Mouse (Mus musculus): ENCODE measurements at regions not wholly inside any gene's neighbourhood (a gene's known extent, or its start where the extent isn't known, plus 50 kb on each side); places are given as distances from the start of the nearest gene placed in this dataset.

DNA sequence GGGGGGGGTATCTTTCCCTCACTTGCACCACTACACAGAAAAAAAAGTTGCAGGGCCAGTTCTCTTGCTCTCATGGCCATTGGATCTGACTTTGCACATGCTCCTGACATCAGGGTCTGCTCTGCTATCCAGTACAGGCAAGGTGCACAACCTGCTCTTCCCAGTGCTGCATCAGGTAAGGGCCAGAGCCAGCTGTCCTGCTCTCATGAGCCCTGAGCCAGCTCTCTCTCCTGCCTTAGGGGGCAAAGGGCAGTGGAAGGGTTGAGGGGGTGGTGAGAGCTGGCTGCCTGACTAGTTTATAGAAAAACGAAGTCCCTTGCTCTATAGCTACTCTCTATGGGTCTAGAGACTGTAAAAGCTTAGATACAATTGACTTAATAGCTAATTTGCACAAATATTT is 927.6 kb downstream of the Rab28 start:
- in situ Hi-C loops (cut with MboI; ENCODE audit: low sequenced_read_pairs in 2 of 2, unreplicated experiment in 2 of 2), result no loop called here
- no peaks in the 10 kb centered on the region for H3K4me1 ChIP-seq (ENCODE audit: control insufficient read depth in 2 of 2, insufficient read depth in 2 of 2, low read length in 2 of 2, poor library complexity in 1 of 2)

DNA sequence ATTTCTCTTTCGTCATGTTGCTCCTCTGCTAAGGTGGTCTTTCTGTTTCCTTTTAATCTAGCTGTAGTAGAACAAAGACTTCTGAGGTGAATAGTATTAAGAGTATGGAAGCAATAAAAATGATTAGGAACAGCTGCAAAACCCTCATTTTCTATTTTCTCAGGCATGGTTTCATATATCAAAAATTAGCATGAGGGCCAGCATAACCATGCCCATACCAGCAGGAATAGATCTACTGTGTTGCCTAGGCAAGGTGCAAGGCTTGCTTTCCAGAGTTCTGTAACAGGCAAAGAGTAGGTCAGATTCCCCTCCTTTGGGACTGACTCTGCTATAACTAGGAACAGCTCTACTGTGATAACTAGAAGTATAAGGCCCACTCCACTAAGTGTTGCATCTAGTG is 928.1 kb downstream of the Rab28 start:
- DNase-seq (ENCODE audit: low read depth, low spot score), result no peak
- Histone ChIP-seq H3K4me3 (ENCODE audit: insufficient read depth in 1 of 2, low read depth in 1 of 2, low read length in 2 of 2, poor library complexity in 1 of 2, severe bottlenecking in 1 of 2) (no peak overlapping the region), H3K4me1 (ENCODE audit: control insufficient read depth in 2 of 2, insufficient read depth in 2 of 2, low read length in 2 of 2, poor library complexity in 1 of 2) (no peaks in the 10 kb centered on the region), H3K9me3 (ENCODE audit: control insufficient read depth, insufficient read depth, low read depth, low read length) (no peaks in the 10 kb centered on the region), H3K9ac (ENCODE audit: insufficient read depth, low read depth, low read length, poor library complexity, severe bottlenecking) (no peak overlapping the region), H3K27ac (ENCODE audit: insufficient read depth, low read depth, low read length, poor library complexity, severe bottlenecking) (no peak overlapping the region), H3K36me3 (ENCODE audit: control insufficient read depth, insufficient read depth, low read length, poor library complexity, severe bottlenecking) (no peaks in the 10 kb centered on the region)
- in situ Hi-C loops (cut with MboI; ENCODE audit: low sequenced_read_pairs in 2 of 2, unreplicated experiment in 2 of 2), result no loop called here
- no peak for TF ChIP-seq ZC3H11A (IDR thresholded peaks at IDR 0.05; ENCODE audit: borderline replicate concordance, low read depth, low read length)
- no peak for TF ChIP-seq MAFK (IDR thresholded peaks at IDR 0.05; ENCODE audit: insufficient read depth, low read depth, low read length)
- TF ChIP-seq CHD2 (IDR thresholded peaks at IDR 0.05; ENCODE audit: low read depth, low read length), result no peak
- no peak for TF ChIP-seq ZNF384 (IDR thresholded peaks at IDR 0.05; ENCODE audit: low read depth, low read length)
- TF ChIP-seq HCFC1 (IDR thresholded peaks at IDR 0.05; ENCODE audit: borderline replicate concordance, insufficient read depth, low read length), result no peak

More for the DNA sequence above, 927.6 kb downstream of the Rab28 start:
- no peaks in the 10 kb centered on the region for H3K9me3 ChIP-seq (ENCODE audit: control insufficient read depth, insufficient read depth, low read depth, low read length)
- no peak overlapping the region for H3K4me3 ChIP-seq (ENCODE audit: insufficient read depth in 1 of 2, low read depth in 1 of 2, low read length in 2 of 2, poor library complexity in 1 of 2, severe bottlenecking in 1 of 2)
- H3K36me3 ChIP-seq (ENCODE audit: control insufficient read depth, insufficient read depth, low read length, poor library complexity, severe bottlenecking), result no peaks in the 10 kb centered on the region
- TF ChIP-seq HCFC1 (IDR thresholded peaks at IDR 0.05; ENCODE audit: borderline replicate concordance, insufficient read depth, low read length) (no peak), ZC3H11A (IDR thresholded peaks at IDR 0.05; ENCODE audit: borderline replicate concordance, low read depth, low read length) (no peak), CHD2 (IDR thresholded peaks at IDR 0.05; ENCODE audit: low read depth, low read length) (no peak), MAFK (IDR thresholded peaks at IDR 0.05; ENCODE audit: insufficient read depth, low read depth, low read length) (no peak), ZNF384 (IDR thresholded peaks at IDR 0.05; ENCODE audit: low read depth, low read length) (no peak)
- no peak for DNase-seq (ENCODE audit: low read depth, low spot score)
- H3K9ac ChIP-seq (ENCODE audit: insufficient read depth, low read depth, low read length, poor library complexity, severe bottlenecking), result no peak overlapping the region
- H3K27ac ChIP-seq (ENCODE audit: insufficient read depth, low read depth, low read length, poor library complexity, severe bottlenecking), result no peak overlapping the region

DNA sequence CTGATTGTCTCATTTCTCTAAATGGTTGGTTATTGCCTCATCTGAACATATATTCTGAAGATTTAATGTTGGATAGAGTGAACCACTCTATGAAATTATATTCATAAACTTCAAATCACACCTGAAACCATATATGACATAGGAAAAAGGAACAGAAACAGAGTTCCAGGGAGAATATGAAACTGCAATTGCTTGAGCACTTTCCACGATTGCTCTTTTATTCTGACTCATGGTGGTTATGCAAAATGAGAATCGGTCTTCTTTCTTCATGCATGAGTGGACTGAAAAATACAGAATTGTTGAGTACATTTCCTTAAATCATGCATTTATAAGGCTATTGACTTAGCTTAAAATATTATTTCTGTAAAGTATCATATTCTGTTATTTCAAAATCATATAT is 932.1 kb downstream of the Rab28 start:
- DNase-seq (ENCODE audit: low read depth, low spot score), result no peak
- Histone ChIP-seq H3K9me3 (ENCODE audit: control insufficient read depth, insufficient read depth, low read depth, low read length) (no peaks in the 10 kb centered on the region), H3K4me3 (ENCODE audit: insufficient read depth in 1 of 2, low read depth in 1 of 2, low read length in 2 of 2, poor library complexity in 1 of 2, severe bottlenecking in 1 of 2) (no peak overlapping the region), H3K27ac (ENCODE audit: insufficient read depth, low read depth, low read length, poor library complexity, severe bottlenecking) (no peak overlapping the region), H3K36me3 (ENCODE audit: control insufficient read depth, insufficient read depth, low read length, poor library complexity, severe bottlenecking) (no peaks in the 10 kb centered on the region), H3K4me1 (ENCODE audit: control insufficient read depth in 2 of 2, insufficient read depth in 2 of 2, low read length in 2 of 2, poor library complexity in 1 of 2) (no peaks in the 10 kb centered on the region), H3K9ac (ENCODE audit: insufficient read depth, low read depth, low read length, poor library complexity, severe bottlenecking) (no peak overlapping the region)
- TF ChIP-seq CHD2 (IDR thresholded peaks at IDR 0.05; ENCODE audit: low read depth, low read length) (no peak), MAFK (IDR thresholded peaks at IDR 0.05; ENCODE audit: insufficient read depth, low read depth, low read length) (no peak), ZC3H11A (IDR thresholded peaks at IDR 0.05; ENCODE audit: borderline replicate concordance, low read depth, low read length) (no peak), ZNF384 (IDR thresholded peaks at IDR 0.05; ENCODE audit: low read depth, low read length) (no peak), HCFC1 (IDR thresholded peaks at IDR 0.05; ENCODE audit: borderline replicate concordance, insufficient read depth, low read length) (no peak)
- in situ Hi-C loops (cut with MboI; ENCODE audit: low sequenced_read_pairs in 2 of 2, unreplicated experiment in 2 of 2), result no loop called here

DNA sequence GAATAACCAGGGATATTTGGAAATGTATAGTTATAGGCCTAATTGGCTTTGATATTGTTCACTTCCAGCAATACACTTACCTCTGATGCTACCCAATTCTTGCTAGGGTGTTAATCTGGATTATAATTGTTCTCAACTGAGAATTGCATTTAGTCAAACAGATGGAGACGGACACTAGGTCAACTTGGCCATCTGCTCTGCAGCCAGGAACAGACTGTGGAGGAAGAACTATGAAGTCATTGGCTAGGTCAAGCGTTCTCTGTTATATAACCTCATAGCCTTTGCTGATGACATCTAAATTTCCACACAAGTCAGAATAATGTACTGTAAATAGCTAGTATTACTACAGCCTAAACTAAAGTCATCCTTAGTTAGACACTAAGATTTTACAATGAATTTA is 947.7 kb downstream of the Rab28 start:
- in situ Hi-C loops (cut with MboI; ENCODE audit: low sequenced_read_pairs in 2 of 2, unreplicated experiment in 2 of 2), result no loop called here
- Histone ChIP-seq H3K4me3 (ENCODE audit: insufficient read depth in 1 of 2, low read depth in 1 of 2, low read length in 2 of 2, poor library complexity in 1 of 2, severe bottlenecking in 1 of 2) (no peak overlapping the region), H3K9ac (ENCODE audit: insufficient read depth, low read depth, low read length, poor library complexity, severe bottlenecking) (no peak overlapping the region), H3K27ac (ENCODE audit: insufficient read depth, low read depth, low read length, poor library complexity, severe bottlenecking) (no peak overlapping the region), H3K9me3 (ENCODE audit: control insufficient read depth, insufficient read depth, low read depth, low read length) (no peaks in the 10 kb centered on the region), H3K4me1 (ENCODE audit: control insufficient read depth in 2 of 2, insufficient read depth in 2 of 2, low read length in 2 of 2, poor library complexity in 1 of 2) (no peaks in the 10 kb centered on the region), H3K36me3 (ENCODE audit: control insufficient read depth, insufficient read depth, low read length, poor library complexity, severe bottlenecking) (no peaks in the 10 kb centered on the region)
- TF ChIP-seq ZNF384 (IDR thresholded peaks at IDR 0.05; ENCODE audit: low read depth, low read length) (no peak), MAFK (IDR thresholded peaks at IDR 0.05; ENCODE audit: insufficient read depth, low read depth, low read length) (no peak), HCFC1 (IDR thresholded peaks at IDR 0.05; ENCODE audit: borderline replicate concordance, insufficient read depth, low read length) (no peak), ZC3H11A (IDR thresholded peaks at IDR 0.05; ENCODE audit: borderline replicate concordance, low read depth, low read length) (no peak), CHD2 (IDR thresholded peaks at IDR 0.05; ENCODE audit: low read depth, low read length) (no peak)
- DNase-seq (ENCODE audit: low read depth, low spot score), result no peak

DNA sequence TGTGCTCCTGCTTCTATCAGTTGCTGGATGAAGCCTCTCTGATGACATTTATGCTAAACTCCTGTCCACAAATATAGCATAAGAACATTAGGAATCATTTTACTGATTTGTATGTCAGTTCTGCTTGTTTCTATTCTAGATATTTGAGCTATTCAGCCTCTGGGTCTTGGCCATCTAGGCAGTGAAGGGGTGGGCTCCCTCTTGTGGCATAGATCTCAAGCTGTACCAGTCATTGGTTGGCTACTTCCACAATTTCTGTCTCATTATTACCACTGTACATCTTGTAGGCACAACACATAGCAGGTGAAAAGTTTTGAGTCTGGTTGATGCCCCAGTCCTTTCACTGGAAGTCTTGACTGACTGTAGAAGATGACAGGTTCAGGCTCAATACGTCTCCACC is 957.9 kb downstream of the Rab28 start:
- Histone ChIP-seq H3K36me3 (ENCODE audit: control insufficient read depth, insufficient read depth, low read length, poor library complexity, severe bottlenecking) (no peaks in the 10 kb centered on the region), H3K9me3 (ENCODE audit: control insufficient read depth, insufficient read depth, low read depth, low read length) (no peaks in the 10 kb centered on the region), H3K27ac (ENCODE audit: insufficient read depth, low read depth, low read length, poor library complexity, severe bottlenecking) (no peak overlapping the region), H3K4me1 (ENCODE audit: control insufficient read depth in 2 of 2, insufficient read depth in 2 of 2, low read length in 2 of 2, poor library complexity in 1 of 2) (no peaks in the 10 kb centered on the region), H3K4me3 (ENCODE audit: insufficient read depth in 1 of 2, low read depth in 1 of 2, low read length in 2 of 2, poor library complexity in 1 of 2, severe bottlenecking in 1 of 2) (no peak overlapping the region), H3K9ac (ENCODE audit: insufficient read depth, low read depth, low read length, poor library complexity, severe bottlenecking) (no peak overlapping the region)
- no peak for DNase-seq (ENCODE audit: low read depth, low spot score)
- TF ChIP-seq MAFK (IDR thresholded peaks at IDR 0.05; ENCODE audit: insufficient read depth, low read depth, low read length), result no peak
- no peak for TF ChIP-seq HCFC1 (IDR thresholded peaks at IDR 0.05; ENCODE audit: borderline replicate concordance, insufficient read depth, low read length)
- no peak for TF ChIP-seq ZNF384 (IDR thresholded peaks at IDR 0.05; ENCODE audit: low read depth, low read length)
- TF ChIP-seq ZC3H11A (IDR thresholded peaks at IDR 0.05; ENCODE audit: borderline replicate concordance, low read depth, low read length), result no peak
- no peak for TF ChIP-seq CHD2 (IDR thresholded peaks at IDR 0.05; ENCODE audit: low read depth, low read length)
- in situ Hi-C loops (cut with MboI; ENCODE audit: low sequenced_read_pairs in 2 of 2, unreplicated experiment in 2 of 2), result no loop called here
